Mouse (Mus musculus) forebrain, embryonic 11.5 days (tissue): ENCODE data around the gene Cela1. TPM values are rescaled to one million over a fixed set of nuclear protein-coding genes. Genes with fewer than 3 reads are reported as not detected.

Experiments
- ATAC-seq: fragments of 200-750 bp; cut with Nextera tagmentation; replicated peaks from 2 replicates; pipeline ENCODE4 v1.8.0; 2017; ENCODE audit warnings: moderate TSS enrichment; ENCODE audit not compliant: low FRiP score
- DNase-seq: peaks from one replicate; pipeline ENCODE4 v3.0.0-alpha.2; 2017; ENCODE audit warnings: low spot score
- H3K27ac ChIP-seq: fragments of 300-500 bp; sonication (generic); 2 replicates; pipeline ENCODE4 v1.5.1; 2014; ENCODE audit warnings: low read depth, low read length
- H3K27me3 ChIP-seq: fragments of 300-500 bp; sonication (generic); 2 replicates; pipeline ENCODE4 v1.6.1; 2014; ENCODE audit warnings: mild to moderate bottlenecking, low read length, mixed read lengths; ENCODE audit not compliant: control insufficient read depth, insufficient read depth
- H3K36me3 ChIP-seq: fragments of 300-500 bp; sonication (generic); 2 replicates; pipeline ENCODE4 v1.6.1; 2014; ENCODE audit warnings: mild to moderate bottlenecking, low read length, moderate library complexity, mixed read lengths; ENCODE audit not compliant: control insufficient read depth, insufficient read depth
- H3K4me1 ChIP-seq: fragments of 300-500 bp; sonication (generic); replicated peaks from 2 replicates; pipeline ENCODE4 v1.6.1; 2014; ENCODE audit warnings: low read length, mixed read lengths; ENCODE audit not compliant: control insufficient read depth, insufficient read depth
- H3K4me2 ChIP-seq: fragments of 300-500 bp; sonication (generic); 2 replicates; pipeline ENCODE4 v1.6.1; 2014; ENCODE audit warnings: low read depth, mild to moderate bottlenecking, low read length, moderate library complexity, mixed read lengths; ENCODE audit not compliant: severe bottlenecking
- H3K4me3 ChIP-seq: fragments of 300-500 bp; sonication (generic); 2 replicates; pipeline ENCODE4 v1.5.1; 2014; ENCODE audit warnings: low read depth, low read length
- H3K9ac ChIP-seq: fragments of 300-500 bp; sonication (generic); 2 replicates; pipeline ENCODE4 v1.6.1; 2014; ENCODE audit warnings: low read length
- H3K9me3 ChIP-seq: fragments of 300-500 bp; sonication (generic); 2 replicates; pipeline ENCODE4 v1.6.1; 2016; ENCODE audit warnings: low read length, mixed read lengths; ENCODE audit not compliant: control insufficient read depth
- WGBS: fragments of 180-500 bp; shearing (Covaris S2); extraction: QIAGEN DNeasy Blood & Tissue Kit; methylation state at CpG from one replicate; pipeline ENCODE4 v1.1.7; 2014; 5-methylcytosine and 5-hydroxymethylcytosine counted together
- polyA plus RNA-seq: library from polyadenylated mRNA; unstranded; fragments of >200 nt; fragmentation: Nextera tagmentation; extraction: Ambion mirVana; gene quantifications from 2 replicates; pipeline ENCODE4 v1.2.1, GENCODE M21; 2014

The Cela1 gene
- polyA plus RNA-seq, 1 experiment from 2014 or later = 1.1 TPM

GRCm38 (mm10) chr15:100684450-100684849 lies 3.3 kb downstream of the Cela1 start:
- H3K4me2 ChIP-seq = no peak overlapping the region
- no peak overlapping the region for H3K27ac ChIP-seq
- no peaks in the 10 kb centered on the region for H3K4me1 ChIP-seq
- H3K9ac ChIP-seq = no peak overlapping the region
- ATAC-seq (no peak), DNase-seq (no peak)
- no peaks in the 10 kb centered on the region for H3K9me3 ChIP-seq
- H3K36me3 ChIP-seq = no peaks in the 10 kb centered on the region
- H3K27me3 ChIP-seq = no peaks in the 10 kb centered on the region
- WGBS = 69% methylated on average over 10 of the region's 10 CpGs
- no peak overlapping the region for H3K4me3 ChIP-seq

DNA sequence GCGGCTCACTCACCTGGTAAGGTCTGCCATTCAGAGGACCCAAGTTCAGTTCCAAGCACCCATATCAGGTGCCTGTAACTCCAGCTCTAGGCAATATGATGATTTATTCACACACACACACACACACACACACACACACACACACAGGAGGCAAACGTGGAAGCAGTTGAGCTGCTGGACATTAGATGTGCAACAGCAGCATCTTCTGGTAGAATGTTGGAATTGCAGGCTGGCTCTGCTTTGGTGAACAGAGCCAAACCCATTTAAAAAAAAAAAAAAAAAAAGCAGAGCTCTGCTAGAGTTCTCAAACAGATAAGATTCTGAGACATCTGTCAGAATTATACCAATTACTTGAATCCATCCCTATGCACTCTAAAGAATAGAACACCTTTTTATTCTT lies 4.7 kb downstream of the Cela1 start:
- Histone ChIP-seq H3K4me1 (no peaks in the 10 kb centered on the region), H3K4me3 (no peak overlapping the region), H3K4me2 (no peak overlapping the region), H3K36me3 (no peaks in the 10 kb centered on the region), H3K27ac (no peak overlapping the region), H3K27me3 (no peaks in the 10 kb centered on the region), H3K9me3 (no peaks in the 10 kb centered on the region), H3K9ac (no peak overlapping the region)
- ATAC-seq (no peak), DNase-seq (peak; percentile 88)
- 50% methylated on average over 2 of the region's 2 CpGs for WGBS

GRCm38 (mm10) chr15:100681770-100682169 lies 6.0 kb downstream of the Cela1 start:
- H3K27ac ChIP-seq = no peak overlapping the region

GRCm38 (mm10) chr15:100680381-100680780 lies 7.3 kb downstream of the Cela1 start:
- Histone ChIP-seq H3K9me3 (no peaks in the 10 kb centered on the region), H3K27me3 (no peaks in the 10 kb centered on the region), H3K4me1 (no peaks in the 10 kb centered on the region), H3K36me3 (no peaks in the 10 kb centered on the region), H3K27ac (no peak overlapping the region), H3K9ac (no peak overlapping the region), H3K4me2 (no peak overlapping the region), H3K4me3 (no peak overlapping the region)
- ATAC-seq (no peak), DNase-seq (no peak)
- 71% methylated on average over 3 of the region's 3 CpGs for WGBS

More at GRCm38 (mm10) chr15:100681770-100682169, 6.0 kb downstream of the Cela1 start:
- WGBS = 27% methylated on average over 7 of the region's 7 CpGs
- no peak overlapping the region for H3K4me3 ChIP-seq
- no peaks in the 10 kb centered on the region for H3K9me3 ChIP-seq
- H3K4me1 ChIP-seq = no peaks in the 10 kb centered on the region
- no peaks in the 10 kb centered on the region for H3K36me3 ChIP-seq
- no peak for ATAC-seq
- DNase-seq = no peak
- H3K27me3 ChIP-seq = no peaks in the 10 kb centered on the region
- H3K9ac ChIP-seq = no peak overlapping the region
- no peak overlapping the region for H3K4me2 ChIP-seq

- H3K36me3 ChIP-seq = no peaks in the 10 kb centered on the region
- no peak for DNase-seq
- H3K4me1 ChIP-seq = no peaks in the 10 kb centered on the region
- no peaks in the 10 kb centered on the region for H3K27me3 ChIP-seq
- WGBS = 95% methylated on average over 14 of the region's 14 CpGs
- no peak overlapping the region for H3K27ac ChIP-seq
- ATAC-seq = no peak
- no peak overlapping the region for H3K4me2 ChIP-seq
- no peaks in the 10 kb centered on the region for H3K9me3 ChIP-seq
- H3K9ac ChIP-seq = no peak overlapping the region
- H3K4me3 ChIP-seq = no peak overlapping the region
Observed at GRCm38 (mm10) chr15:100679005-100679404, 8.7 kb downstream of the Cela1 start.

- no peaks in the 10 kb centered on the region for H3K36me3 ChIP-seq
- DNase-seq (no peak), ATAC-seq (no peak)
- H3K4me2 ChIP-seq = no peak overlapping the region
- no peak overlapping the region for H3K4me3 ChIP-seq
- H3K9me3 ChIP-seq = no peaks in the 10 kb centered on the region
- 84% methylated on average over 12 of the region's 12 CpGs for WGBS
- no peak overlapping the region for H3K9ac ChIP-seq
- no peaks in the 10 kb centered on the region for H3K27me3 ChIP-seq
- no peaks in the 10 kb centered on the region for H3K4me1 ChIP-seq
- H3K27ac ChIP-seq = no peak overlapping the region
Observed at GRCm38 (mm10) chr15:100678581-100678980, 9.1 kb downstream of the Cela1 start.

DNA sequence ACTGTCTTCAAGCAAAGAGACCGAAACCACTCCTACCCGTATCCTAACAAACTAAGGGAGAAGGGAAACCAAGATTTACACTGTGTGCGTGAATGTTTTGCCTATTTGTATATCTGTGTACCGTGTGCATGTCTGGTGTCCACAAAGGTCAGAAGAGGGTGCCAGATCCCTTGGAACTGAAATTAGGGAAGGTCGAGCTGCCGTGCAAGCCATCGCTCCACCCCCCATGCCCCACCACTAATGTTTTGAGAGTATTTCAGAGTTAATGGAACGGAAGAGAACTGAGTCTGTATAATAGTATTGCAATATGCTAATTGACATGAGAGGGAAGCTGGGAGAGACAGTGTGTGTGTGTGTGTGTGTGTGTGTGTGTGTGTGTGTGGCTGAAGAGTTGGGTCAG lies 10.0 kb downstream of the Cela1 start:
- Histone ChIP-seq H3K27ac (no peak overlapping the region), H3K9me3 (no peaks in the 10 kb centered on the region), H3K4me2 (no peak overlapping the region), H3K4me1 (no peaks in the 10 kb centered on the region), H3K4me3 (no peak overlapping the region), H3K27me3 (no peaks in the 10 kb centered on the region), H3K9ac (no peak overlapping the region), H3K36me3 (no peaks in the 10 kb centered on the region)
- ATAC-seq = no peak
- 85% methylated on average over 8 of the region's 8 CpGs for WGBS
- no peak for DNase-seq

GRCm38 (mm10) chr15:100676521-100676920 lies 11.2 kb downstream of the Cela1 start:
- no peaks in the 10 kb centered on the region for H3K36me3 ChIP-seq

DNA sequence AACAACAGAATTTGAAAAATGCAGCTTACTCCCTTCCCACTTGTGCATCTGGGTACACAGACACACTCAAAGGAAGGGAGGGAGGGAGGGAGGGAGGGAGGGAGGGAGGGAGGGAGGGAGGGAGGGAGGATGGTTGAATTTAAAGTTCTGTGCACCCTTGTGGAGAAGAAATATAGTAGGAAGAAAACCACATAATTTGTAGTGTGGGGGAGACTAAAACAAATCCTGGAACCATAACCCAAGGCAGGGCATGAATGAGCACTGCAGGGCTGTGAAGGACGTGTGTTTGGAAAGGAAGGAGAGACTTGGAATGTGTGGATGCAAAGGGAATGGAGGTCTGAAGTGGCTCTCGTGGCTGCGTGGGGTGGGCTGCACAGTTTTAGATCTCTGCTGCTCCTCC lies 12.2 kb downstream of the Cela1 start:
- no peaks in the 10 kb centered on the region for H3K9me3 ChIP-seq
- no peak for ATAC-seq
- no peaks in the 10 kb centered on the region for H3K4me1 ChIP-seq
- WGBS = 80% methylated on average over 3 of the region's 3 CpGs
- no peak overlapping the region for H3K4me3 ChIP-seq
- DNase-seq = no peak
- no peaks in the 10 kb centered on the region for H3K27me3 ChIP-seq
- no peak overlapping the region for H3K4me2 ChIP-seq
- H3K27ac ChIP-seq = no peak overlapping the region
- H3K9ac ChIP-seq = no peak overlapping the region
- no peaks in the 10 kb centered on the region for H3K36me3 ChIP-seq

More at GRCm38 (mm10) chr15:100676521-100676920, 11.2 kb downstream of the Cela1 start:
- H3K4me2 ChIP-seq = no peak overlapping the region
- H3K27me3 ChIP-seq = no peaks in the 10 kb centered on the region
- H3K4me3 ChIP-seq = no peak overlapping the region
- DNase-seq = no peak
- no peak overlapping the region for H3K27ac ChIP-seq
- H3K9ac ChIP-seq = no peak overlapping the region
- 77% methylated on average over 1 of the region's 1 CpGs for WGBS
- H3K9me3 ChIP-seq = no peaks in the 10 kb centered on the region
- ATAC-seq = no peak
- no peaks in the 10 kb centered on the region for H3K4me1 ChIP-seq
